Mouse (Mus musculus) T-cell, adult 2 months (primary cell): Measurements from ENCODE around the gene Atcay.
"Not testable (repeated sequence)": the region's sequence is repeated elsewhere in the genome, so short reads cannot be mapped to it uniquely, and the experiment has no call there.

Source experiments
- DNase-seq: peaks from one replicate; pipeline ENCODE4 v3.0.0; 2022; ENCODE audit warnings: low spot score

The Atcay gene

DNA sequence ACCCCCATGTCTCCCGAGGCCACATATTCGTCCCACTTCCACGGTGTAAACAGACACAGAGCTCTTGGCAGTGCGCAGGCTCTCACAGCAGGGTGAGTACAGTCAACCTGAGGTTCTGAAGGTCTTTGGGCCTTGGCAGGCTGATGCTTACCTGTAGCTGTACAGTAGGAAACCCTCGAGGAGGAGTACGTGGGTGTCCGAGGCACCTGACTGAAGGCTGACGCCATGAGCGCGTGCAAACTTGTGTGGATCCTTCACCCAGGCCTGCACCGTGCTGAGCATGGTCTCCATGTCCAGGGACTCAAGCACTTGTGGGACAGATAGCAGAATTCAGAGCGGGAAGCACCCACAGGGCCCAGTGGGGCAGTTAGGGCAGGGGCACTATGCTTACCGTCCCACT, 30.5 kb downstream of the Atcay start:
- no peak for DNase-seq

DNA sequence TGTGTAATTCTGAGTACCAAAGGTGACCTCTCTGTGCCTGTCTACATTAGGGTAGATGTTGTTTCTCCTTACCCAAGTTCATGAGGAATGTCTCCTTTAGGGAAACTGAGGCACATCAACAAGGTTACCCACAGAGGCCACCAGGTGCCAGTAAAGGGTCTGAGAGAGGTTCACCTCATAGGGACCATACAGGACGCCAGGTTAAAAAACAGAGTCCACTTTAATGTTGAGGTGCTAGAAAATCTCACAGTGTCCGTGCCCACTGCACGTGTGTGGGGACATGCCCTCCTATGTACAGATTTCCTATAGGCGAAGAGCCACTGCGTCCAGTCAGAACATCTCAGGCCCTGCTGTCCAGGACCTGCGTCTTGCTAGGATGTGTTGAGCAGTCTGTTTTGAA, 31.6 kb downstream of the Atcay start:
- DNase-seq = no peak

DNA sequence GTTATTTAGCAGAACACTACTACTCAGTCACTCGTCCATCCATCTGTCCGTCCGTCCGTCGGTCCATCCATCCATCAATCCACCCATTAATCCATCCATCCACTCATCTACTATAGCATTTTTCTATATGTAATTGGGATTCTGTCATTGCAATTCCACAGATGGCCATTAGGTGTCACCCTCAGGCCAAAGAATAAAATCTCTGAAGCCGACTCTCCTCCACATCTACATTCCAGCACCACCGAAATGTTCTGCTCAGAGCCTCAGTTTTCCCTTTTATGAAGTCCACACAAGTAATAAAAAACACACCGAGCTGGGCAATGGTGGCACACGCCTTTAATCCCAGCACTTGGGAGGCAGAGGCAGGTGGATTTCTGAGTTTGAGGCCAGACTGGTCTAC, 32.4 kb downstream of the Atcay start:
- DNase-seq = peak; percentile 66

DNA sequence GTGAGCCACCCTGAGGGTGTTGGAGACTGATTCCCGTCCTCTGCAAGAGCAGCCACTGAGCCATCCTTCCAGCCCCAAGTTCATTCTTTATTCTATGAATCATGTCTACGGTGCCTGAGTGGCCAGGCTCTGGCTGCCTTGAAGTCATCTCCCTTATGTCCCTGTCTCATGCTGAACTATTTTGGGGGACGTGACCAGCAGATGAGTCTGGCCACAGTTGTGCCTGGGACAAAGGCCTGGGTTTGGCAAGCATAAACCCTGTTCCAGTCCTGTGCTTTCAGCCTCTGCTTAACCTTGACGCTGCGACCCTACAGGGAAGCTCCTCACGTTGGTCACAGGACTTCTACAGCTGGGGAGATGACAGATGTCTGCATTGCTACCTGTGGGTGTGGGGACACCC, 33.3 kb downstream of the Atcay start:
- DNase-seq = no peak

DNA sequence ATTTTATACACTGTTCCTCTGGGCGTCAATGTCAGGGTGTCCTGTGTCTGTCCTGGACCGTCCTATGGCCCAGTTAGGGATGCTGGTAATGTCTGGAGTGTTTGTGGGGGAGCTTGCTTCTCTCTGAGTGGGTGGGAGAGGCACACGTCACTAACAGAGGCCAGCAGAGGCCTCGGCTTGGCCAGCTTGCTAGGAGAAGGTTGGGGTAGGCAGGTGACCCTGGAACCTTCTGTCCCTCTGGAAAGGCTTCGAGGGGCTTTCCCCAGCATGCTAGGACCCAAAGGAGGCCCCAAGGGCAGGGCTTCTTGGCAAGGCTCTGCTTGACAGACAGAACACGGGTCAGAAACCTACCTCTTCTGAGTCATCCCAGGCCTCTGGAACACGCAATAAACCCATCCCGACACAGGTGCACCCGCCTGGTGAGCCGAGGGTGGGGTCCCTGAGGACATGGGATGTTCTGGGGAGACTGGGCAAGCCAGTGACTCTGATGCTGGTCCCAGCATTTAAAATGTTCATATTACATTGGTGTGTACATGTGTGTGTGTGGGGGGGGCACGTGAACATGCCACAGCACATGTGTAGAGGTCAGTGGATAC, 34.1 kb downstream of the Atcay start:
- no peak for DNase-seq

DNA sequence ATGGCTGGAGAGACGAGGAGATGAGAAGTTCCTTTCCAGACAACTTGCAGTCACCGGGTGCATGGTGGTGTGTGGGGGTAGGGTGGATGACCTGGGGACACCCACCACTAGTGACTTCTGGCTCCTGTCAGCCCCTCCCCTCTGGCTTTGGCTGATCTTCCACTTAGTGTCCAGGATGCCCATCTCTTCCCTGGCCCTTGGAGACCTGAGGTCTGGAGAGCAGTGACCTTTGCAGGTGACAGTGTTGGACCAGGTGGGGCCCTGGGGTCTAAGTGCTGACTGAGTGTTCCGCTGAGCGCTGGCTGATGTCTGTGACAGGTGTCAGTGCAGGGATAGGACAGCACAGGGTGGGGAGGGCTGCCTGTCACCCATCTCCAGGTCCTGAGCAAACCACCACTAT, 35.3 kb downstream of the Atcay start:
- no peak for DNase-seq

DNA sequence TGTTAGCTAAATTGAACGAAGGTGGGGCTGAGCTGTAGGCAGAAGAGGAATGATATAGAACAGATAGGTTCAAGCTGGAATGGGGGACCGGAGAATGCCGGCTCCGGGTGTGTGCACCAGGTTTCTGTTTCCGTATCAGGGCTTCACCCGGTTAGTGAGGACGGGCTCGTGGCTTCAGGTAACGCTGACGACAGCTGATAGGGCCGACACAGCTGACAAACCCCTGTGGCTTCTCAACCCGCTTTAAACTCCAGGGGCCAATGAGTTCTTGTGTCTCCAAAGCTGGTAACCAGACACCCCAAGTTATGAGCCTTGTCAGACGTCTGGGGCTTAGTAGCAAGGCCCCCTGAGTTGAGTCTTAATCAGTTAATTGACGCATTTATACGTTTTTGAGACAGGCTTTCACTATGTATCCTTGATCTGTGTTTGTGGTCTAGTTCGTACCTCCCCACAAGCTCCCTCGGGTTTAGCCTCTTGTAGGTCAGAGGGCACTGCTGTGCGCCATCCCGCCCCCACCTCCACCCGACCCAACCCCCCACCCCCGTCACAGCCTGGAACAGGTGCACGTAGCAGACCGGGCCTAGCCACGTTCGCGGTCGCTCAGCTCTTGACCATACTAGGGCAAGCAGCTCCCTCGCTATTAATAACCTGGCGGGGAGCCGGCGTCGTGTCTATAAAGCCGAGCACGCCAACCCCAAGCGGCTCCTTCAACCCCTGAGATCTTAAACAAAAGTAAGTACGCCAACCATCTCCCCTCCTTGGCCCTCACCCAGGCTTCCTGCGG, 36.5 kb downstream of the Atcay start:
- peak; percentile 76 for DNase-seq

DNA sequence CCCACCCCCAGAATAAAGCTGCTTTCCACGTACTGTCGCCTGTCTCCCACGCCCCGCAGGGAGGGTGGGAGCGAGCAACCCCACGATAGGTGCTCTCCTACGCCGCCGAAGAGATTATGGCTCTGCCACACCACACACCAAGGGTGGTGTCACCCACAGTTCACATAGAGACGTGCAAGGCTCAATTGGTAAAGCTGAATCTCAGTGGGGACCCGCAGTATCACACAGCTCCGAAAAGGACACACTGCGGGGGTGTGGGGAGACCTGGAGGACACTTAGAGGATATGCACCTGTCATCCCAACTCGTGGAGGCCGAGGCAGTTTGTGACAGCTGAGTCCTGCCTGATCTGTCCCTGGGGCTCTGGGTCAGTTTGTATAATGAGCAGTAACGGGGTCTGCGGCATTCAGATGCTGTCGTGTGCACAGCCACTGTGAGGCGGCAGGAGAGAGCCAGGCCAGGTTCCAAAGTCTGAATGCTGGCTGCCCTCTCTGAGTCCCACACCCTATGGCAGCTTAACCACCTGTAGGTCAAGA, 37.6 kb downstream of the Atcay start:
- no peak for DNase-seq

DNA sequence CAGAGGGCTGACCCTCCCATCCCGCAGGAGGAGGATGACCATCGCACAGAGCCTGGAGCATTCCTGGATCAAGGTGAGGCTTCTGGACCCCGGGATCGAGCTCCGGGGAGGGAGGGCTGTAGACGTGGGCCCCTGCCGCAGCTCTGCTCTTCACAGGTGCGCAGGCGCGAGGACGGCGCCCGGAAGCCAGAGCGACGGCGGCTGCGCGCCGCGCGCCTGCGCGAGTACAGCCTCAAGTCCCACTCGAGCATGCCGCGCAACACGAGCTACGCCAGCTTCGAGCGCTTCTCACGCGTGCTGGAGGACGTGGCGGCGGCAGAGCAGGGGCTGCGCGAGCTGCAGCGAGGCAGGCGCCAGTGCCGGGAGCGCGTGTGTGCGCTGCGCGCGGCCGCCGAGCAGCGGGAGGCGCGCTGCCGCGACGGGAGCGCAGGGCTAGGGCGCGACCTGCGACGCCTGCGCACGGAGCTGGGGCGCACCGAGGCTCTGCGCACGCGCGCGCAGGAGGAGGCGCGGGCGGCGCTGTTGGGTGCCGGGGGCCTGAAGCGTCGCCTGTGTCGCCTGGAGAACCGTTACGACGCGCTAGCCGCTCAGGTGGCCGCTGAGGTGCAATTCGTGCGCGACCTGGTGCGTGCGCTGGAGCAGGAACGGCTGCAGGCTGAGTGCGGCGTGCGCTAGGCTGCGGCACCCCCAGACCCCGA, 38.2 kb downstream of the Atcay start:
- DNase-seq = peak; percentile 89

DNA sequence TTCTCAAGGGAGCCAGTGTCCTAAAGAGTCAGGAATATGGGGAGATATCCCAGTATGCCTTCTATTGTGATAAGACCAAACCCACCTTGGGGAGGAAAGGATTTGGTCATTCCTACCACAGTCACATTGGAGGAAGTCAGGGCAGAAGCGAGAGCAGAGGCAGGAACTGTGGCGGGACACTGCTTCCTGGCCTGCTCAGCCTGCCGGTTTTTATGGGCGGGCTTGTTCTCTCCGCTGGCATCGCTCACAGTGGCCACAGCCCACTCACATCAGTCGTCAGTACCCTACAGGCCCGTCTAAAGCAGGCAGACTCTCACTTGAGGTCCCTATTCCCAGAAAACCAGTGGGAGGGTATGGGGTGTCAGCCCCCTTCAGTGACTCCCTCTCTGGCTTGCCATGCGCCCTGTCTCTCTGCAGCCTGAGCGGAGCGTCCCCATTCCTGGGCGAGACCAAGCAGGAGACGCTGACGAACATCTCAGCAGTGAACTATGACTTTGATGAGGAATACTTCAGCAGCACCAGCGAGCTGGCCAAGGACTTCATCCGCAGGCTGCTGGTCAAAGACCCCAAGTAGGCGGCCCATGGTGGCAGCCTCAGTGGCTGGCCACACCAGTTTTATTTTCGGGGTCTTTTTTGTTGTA, 39.2 kb downstream of the Atcay start:
- DNase-seq = no peak

DNA sequence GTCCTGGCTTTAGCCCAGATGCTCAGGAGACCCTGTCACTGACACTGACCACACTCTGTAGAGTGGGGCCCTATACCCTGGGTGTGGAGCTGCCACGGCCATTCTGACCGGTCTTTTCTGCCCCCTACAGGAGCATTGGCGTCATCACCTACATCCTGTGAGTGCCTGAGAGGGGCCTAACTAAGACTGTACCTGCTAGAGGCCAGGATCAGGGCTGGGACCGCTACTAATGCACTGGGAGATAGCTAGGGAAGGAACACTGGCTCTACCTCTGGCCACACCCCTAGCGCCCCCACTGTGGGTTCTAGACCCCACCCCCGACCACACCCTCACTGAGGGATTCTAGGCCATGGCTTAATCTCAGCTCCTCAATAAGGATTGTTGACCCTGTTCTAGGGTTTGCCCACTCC, 39.7 kb downstream of the Atcay start:
- DNase-seq = no peak

DNA sequence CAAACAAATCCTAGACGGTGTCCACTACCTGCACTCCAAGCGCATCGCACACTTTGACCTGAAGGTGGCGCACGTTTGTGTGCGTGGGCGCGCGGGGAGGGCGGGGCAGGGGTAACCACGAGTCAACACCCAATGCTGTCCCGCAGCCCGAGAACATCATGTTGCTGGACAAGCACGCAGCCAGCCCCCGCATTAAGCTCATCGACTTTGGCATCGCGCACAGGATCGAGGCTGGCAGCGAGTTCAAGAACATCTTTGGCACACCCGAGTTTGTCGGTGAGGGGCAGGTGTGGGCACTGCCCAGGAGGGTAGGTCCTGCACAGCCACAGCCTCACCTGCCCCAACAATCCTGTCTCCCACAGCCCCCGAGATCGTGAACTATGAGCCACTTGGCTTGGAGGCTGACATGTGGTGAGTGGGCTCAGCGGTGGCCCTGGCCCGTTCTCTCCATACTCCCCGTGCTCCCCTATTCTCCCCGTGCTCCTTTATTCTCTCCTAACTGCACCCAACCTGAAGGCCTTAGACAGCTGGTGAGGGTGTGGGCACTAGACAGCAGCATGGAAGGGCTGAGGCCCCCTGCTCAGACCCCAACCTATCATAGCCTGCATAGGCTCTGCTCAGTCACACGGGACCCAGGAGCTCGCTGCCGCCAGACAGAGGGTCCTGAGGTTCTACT, 40.3 kb downstream of the Atcay start:
- DNase-seq = no peak

DNA sequence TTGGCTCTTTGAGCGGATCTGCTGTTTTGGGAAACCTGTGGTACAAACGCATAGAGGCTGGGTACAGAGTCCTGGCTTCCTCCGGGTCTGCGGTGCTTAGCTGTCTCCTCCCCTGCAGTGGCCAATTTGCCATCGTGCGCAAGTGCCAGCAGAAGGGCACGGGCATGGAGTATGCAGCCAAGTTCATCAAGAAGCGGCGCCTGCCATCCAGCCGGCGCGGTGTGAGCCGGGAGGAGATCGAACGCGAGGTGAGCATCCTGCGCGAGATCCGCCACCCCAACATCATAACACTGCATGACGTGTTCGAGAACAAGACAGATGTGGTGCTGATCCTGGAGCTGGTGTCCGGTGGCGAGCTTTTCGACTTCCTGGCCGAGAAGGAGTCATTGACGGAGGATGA, 40.8 kb downstream of the Atcay start:
- no peak for DNase-seq

DNA sequence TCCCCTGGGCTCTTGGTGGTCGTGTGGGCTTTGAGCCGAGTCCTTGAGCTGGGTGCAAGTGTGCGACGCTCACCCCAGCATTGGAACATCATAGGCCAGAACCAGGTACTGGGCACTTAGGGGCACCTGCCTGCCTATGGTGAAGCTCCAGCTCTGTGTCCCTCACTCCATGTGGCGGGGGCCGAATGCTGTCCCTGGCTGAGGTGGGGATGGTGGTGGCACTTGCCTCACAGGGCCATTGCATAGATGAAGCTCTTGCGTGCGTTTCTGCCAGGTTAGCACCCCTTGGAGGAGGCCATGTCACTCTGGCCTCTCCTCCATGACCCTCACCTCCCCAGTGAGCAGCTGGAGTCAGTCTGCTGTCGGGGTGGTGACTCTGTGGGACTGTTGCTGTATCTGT, 43.5 kb downstream of the Atcay start:
- DNase-seq = no peak

DNA sequence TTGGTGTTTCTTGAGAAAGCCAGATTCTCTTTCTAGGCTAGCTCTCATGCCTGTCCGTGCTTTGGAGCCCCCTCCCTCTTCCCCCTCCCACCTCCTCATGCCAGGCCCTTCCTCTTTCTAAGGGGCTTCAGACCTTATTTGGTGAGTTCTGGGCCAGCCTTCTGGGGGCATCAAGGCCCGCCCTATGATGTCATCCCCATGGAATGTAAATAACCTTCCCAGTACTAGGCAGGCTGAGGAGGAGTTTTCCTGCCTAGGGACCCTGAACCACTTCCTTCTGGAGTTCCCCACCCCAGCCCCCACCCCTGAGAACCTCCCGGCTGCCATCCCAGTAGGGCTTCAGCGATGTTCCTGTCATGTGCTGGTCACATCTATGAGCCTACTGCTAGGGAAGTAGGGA, 45.9 kb downstream of the Atcay start:
- no peak for DNase-seq

DNA sequence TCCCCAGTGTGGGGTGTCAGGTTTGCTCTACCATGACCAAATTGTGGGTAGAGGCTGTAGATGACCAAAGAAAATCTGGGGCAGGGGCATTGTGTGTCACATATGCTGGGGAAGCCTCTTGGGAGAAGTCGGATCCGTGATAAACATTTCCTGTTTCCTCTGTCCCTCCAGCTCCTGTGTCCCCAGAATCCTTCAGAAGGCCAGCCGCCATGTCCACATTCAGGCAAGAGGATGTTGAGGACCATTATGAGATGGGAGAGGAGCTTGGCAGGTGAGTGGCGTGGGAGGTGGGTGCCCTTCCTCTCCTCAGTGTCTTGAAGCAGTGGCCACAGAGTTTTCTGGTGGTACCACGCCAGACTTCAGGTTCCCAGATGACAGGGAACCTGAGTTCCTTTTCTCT, 46.8 kb downstream of the Atcay start, which contains the start of gene 4930442H23Rik:
Gene 4930442H23Rik, minus strand, starts transcription at position 45 of the 400 bp plus-strand sequence.
- DNase-seq = no peak

DNA sequence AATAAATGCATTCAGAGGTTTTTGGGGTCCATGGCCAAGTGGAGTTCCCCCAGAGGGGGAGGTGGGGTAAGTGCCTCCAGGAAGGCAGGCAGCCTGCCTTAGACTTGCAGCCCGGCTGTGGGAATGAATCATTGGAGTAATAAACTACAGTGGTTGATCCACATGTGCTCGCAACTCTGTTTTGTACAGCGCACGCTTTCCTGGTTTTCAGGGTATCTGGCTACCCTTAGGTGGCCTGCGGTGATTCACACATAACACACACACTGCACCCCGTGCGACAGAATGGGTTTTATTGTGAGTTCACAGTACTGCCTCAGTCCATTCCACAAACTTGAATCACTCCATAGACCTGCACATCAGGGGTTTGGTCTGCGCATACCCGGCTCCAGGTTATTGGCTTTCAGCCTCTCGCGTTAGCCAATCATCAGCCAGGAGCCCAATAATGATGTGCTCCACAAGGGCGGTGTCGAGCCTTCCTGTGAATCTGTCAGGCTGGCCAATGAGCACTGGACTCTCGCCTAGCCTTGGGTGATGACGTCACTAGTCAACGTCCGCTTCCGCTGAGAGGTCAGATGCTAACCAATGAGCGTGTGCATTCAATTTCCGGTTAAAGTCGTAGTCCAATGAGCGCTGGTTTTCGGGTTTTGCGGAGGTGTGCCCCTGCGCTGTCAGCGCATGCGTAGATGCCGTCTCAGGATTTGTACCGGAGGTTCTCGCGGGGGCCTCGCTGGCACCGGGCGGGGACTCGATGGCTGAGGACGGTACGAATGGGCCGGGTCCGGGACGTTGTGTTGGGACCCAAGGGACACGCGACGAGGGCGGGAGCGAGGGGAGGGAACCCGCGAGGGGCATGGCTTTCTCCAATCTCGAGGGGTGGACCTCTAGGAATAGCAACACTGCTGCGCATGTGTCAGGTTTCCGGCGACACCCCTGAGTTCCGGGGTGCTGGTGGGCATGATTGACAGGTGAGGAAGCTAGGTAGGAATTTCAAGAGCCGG, 48.0 kb downstream of the Atcay start, which contains the start of gene Dapk3:
Gene Dapk3, plus strand, starts transcription at position 670 of the 998 bp plus-strand sequence.
- DNase-seq = peak; percentile 97

DNA sequence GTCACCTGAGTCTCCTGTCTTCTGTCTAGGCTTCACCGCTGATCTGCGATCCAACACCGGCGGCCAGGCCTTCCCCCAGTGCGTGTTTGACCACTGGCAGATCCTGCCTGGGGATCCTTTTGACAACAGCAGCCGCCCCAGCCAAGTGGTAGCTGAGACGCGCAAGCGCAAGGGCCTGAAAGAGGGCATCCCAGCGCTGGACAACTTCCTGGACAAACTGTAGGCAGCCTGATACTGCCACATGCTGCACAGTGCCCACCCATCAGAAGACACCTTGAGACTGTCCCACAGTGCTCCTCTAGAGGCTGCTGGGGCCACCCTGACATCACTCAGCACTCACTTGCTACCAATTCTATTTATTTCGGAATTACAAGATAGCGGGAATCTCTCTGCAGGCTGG, 48.8 kb downstream of the Atcay start:
- not testable (repeated sequence) for DNase-seq

DNA sequence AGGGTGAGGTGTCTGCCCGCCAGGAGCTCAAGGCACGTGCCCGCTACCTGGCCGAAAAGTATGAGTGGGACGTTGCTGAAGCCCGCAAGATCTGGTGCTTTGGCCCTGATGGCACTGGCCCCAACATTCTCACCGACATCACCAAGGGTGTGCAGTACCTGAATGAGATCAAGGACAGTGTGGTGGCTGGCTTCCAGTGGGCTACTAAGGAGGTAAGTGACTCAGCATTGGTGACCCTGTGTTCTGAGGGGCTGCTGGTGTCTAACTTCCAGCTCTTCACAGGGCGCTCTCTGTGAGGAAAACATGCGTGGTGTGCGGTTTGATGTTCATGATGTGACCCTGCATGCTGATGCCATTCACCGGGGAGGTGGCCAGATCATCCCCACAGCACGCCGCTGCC, 49.7 kb downstream of the Atcay start:
- DNase-seq = no peak
